Mouse (Mus musculus): ENCODE measurements around the gene Dclk1. TPM values are rescaled to one million over a fixed set of nuclear protein-coding genes. Genes with fewer than 3 reads are reported as not detected.

Gene Dclk1
- polyA plus RNA-seq, 1 experiment from 2014 or later, result 14.2 TPM

GRCm38 (mm10) chr3:55479306-55479705 is 237.1 kb downstream of the Dclk1 start:
- Histone ChIP-seq H3K27me3 (replicated peaks; ENCODE audit: control insufficient read depth, insufficient read depth, low read length) (no peaks in the 10 kb centered on the region), H3K4me1 (replicated peaks; ENCODE audit: control insufficient read depth, insufficient read depth, low read length) (no peaks in the 10 kb centered on the region), H3K9ac (ENCODE audit: low read length) (no peak overlapping the region), H3K4me2 (ENCODE audit: low read length) (no peak overlapping the region), H3K4me3 (ENCODE audit: low read depth, low read length) (no peak overlapping the region), H3K36me3 (ENCODE audit: control insufficient read depth, insufficient read depth, low read length) (no peaks in the 10 kb centered on the region), H3K27ac (ENCODE audit: low read depth) (no peak overlapping the region), H3K9me3 (ENCODE audit: control insufficient read depth, low read length) (no peaks in the 10 kb centered on the region)
- ATAC-seq (replicated peaks; ENCODE audit: low FRiP score, low TSS enrichment, low read depth), result no peak
- DNase-seq (ENCODE audit: low spot score), result no peak
- 56% methylated on average over 4 of the region's 4 CpGs for WGBS

GRCm38 (mm10) chr3:55481140-55481539 is 239.0 kb downstream of the Dclk1 start:
- Histone ChIP-seq H3K27ac (ENCODE audit: low read depth) (no peak overlapping the region), H3K27me3 (replicated peaks; ENCODE audit: control insufficient read depth, insufficient read depth, low read length) (no peaks in the 10 kb centered on the region)
- 65% methylated on average over 1 of the region's 1 CpGs for whole genome bisulfite sequencing

GRCm38 (mm10) chr3:55483328-55483727 is 241.2 kb downstream of the Dclk1 start:
- H3K4me3 ChIP-seq (ENCODE audit: low read depth, low read length), result no peak overlapping the region
- DNase-seq (ENCODE audit: low spot score) (no peak), ATAC-seq (replicated peaks; ENCODE audit: low FRiP score, low TSS enrichment, low read depth) (no peak)
- H3K36me3 ChIP-seq (ENCODE audit: control insufficient read depth, insufficient read depth, low read length), result no peaks in the 10 kb centered on the region
- H3K4me1 ChIP-seq (replicated peaks; ENCODE audit: control insufficient read depth, insufficient read depth, low read length), result no peaks in the 10 kb centered on the region
- 52% methylated on average over 4 of the region's 4 CpGs for WGBS
- H3K9ac ChIP-seq (ENCODE audit: low read length), result no peak overlapping the region
- no peak overlapping the region for H3K27ac ChIP-seq (ENCODE audit: low read depth)
- H3K4me2 ChIP-seq (ENCODE audit: low read length), result no peak overlapping the region
- no peaks in the 10 kb centered on the region for H3K27me3 ChIP-seq (replicated peaks; ENCODE audit: control insufficient read depth, insufficient read depth, low read length)
- no peaks in the 10 kb centered on the region for H3K9me3 ChIP-seq (ENCODE audit: control insufficient read depth, low read length)

More at GRCm38 (mm10) chr3:55481140-55481539, 239.0 kb downstream of the Dclk1 start:
- no peak for DNase-seq (ENCODE audit: low spot score)
- Histone ChIP-seq H3K4me1 (replicated peaks; ENCODE audit: control insufficient read depth, insufficient read depth, low read length) (no peaks in the 10 kb centered on the region), H3K9ac (ENCODE audit: low read length) (no peak overlapping the region), H3K36me3 (ENCODE audit: control insufficient read depth, insufficient read depth, low read length) (no peaks in the 10 kb centered on the region), H3K9me3 (ENCODE audit: control insufficient read depth, low read length) (no peaks in the 10 kb centered on the region), H3K4me2 (ENCODE audit: low read length) (no peak overlapping the region), H3K4me3 (ENCODE audit: low read depth, low read length) (no peak overlapping the region)
- ATAC-seq (replicated peaks; ENCODE audit: low FRiP score, low TSS enrichment, low read depth), result no peak

- Histone ChIP-seq H3K4me2 (ENCODE audit: low read length) (no peak overlapping the region), H3K9ac (ENCODE audit: low read length) (no peak overlapping the region), H3K4me1 (replicated peaks; ENCODE audit: control insufficient read depth, insufficient read depth, low read length) (no peaks in the 10 kb centered on the region), H3K27ac (ENCODE audit: low read depth) (no peak overlapping the region), H3K27me3 (replicated peaks; ENCODE audit: control insufficient read depth, insufficient read depth, low read length) (no peaks in the 10 kb centered on the region), H3K9me3 (ENCODE audit: control insufficient read depth, low read length) (no peaks in the 10 kb centered on the region), H3K36me3 (ENCODE audit: control insufficient read depth, insufficient read depth, low read length) (no peaks in the 10 kb centered on the region), H3K4me3 (ENCODE audit: low read depth, low read length) (no peak overlapping the region)
- WGBS, result 73% methylated on average over 12 of the region's 12 CpGs
- DNase-seq (ENCODE audit: low spot score) (no peak), ATAC-seq (replicated peaks; ENCODE audit: low FRiP score, low TSS enrichment, low read depth) (no peak)
Measured at GRCm38 (mm10) chr3:55489231-55489990, 247.2 kb downstream of the Dclk1 start.

GRCm38 (mm10) chr3:55492021-55492420 is 249.9 kb downstream of the Dclk1 start:
- DNase-seq (ENCODE audit: low spot score) (no peak), ATAC-seq (replicated peaks; ENCODE audit: low FRiP score, low TSS enrichment, low read depth) (no peak)
- no peaks in the 10 kb centered on the region for H3K4me1 ChIP-seq (replicated peaks; ENCODE audit: control insufficient read depth, insufficient read depth, low read length)
- WGBS, result 26% methylated on average over 6 of the region's 6 CpGs
- H3K27me3 ChIP-seq (replicated peaks; ENCODE audit: control insufficient read depth, insufficient read depth, low read length), result no peaks in the 10 kb centered on the region
- no peak overlapping the region for H3K27ac ChIP-seq (ENCODE audit: low read depth)
- H3K9me3 ChIP-seq (ENCODE audit: control insufficient read depth, low read length), result no peaks in the 10 kb centered on the region
- no peak overlapping the region for H3K4me3 ChIP-seq (ENCODE audit: low read depth, low read length)
- H3K36me3 ChIP-seq (ENCODE audit: control insufficient read depth, insufficient read depth, low read length), result no peaks in the 10 kb centered on the region
- no peak overlapping the region for H3K9ac ChIP-seq (ENCODE audit: low read length)
- H3K4me2 ChIP-seq (ENCODE audit: low read length), result no peak overlapping the region

- Histone ChIP-seq H3K4me2 (ENCODE audit: low read length) (no peak overlapping the region), H3K27me3 (replicated peaks; ENCODE audit: control insufficient read depth, insufficient read depth, low read length) (no peaks in the 10 kb centered on the region), H3K27ac (ENCODE audit: low read depth) (no peak overlapping the region), H3K4me3 (ENCODE audit: low read depth, low read length) (no peak overlapping the region), H3K4me1 (replicated peaks; ENCODE audit: control insufficient read depth, insufficient read depth, low read length) (no peaks in the 10 kb centered on the region), H3K9ac (ENCODE audit: low read length) (no peak overlapping the region), H3K9me3 (ENCODE audit: control insufficient read depth, low read length) (no peaks in the 10 kb centered on the region), H3K36me3 (ENCODE audit: control insufficient read depth, insufficient read depth, low read length) (no peaks in the 10 kb centered on the region)
- ATAC-seq (replicated peaks; ENCODE audit: low FRiP score, low TSS enrichment, low read depth) (no peak), DNase-seq (ENCODE audit: low spot score) (no peak)
- 50% methylated on average over 4 of the region's 4 CpGs for WGBS
Measured at GRCm38 (mm10) chr3:55494348-55494747, 252.2 kb downstream of the Dclk1 start.

- 89% methylated on average over 7 of the region's 7 CpGs for WGBS
Measured at GRCm38 (mm10) chr3:55495231-55495630, 253.1 kb downstream of the Dclk1 start.

GRCm38 (mm10) chr3:55495866-55496265 is 253.7 kb downstream of the Dclk1 start:
- H3K27ac ChIP-seq (ENCODE audit: low read depth), result no peak overlapping the region
- no peak overlapping the region for H3K4me3 ChIP-seq (ENCODE audit: low read depth, low read length)
- no peaks in the 10 kb centered on the region for H3K27me3 ChIP-seq (replicated peaks; ENCODE audit: control insufficient read depth, insufficient read depth, low read length)
- no peaks in the 10 kb centered on the region for H3K9me3 ChIP-seq (ENCODE audit: control insufficient read depth, low read length)
- H3K4me1 ChIP-seq (replicated peaks; ENCODE audit: control insufficient read depth, insufficient read depth, low read length), result no peaks in the 10 kb centered on the region
- DNase-seq (ENCODE audit: low spot score) (no peak), ATAC-seq (replicated peaks; ENCODE audit: low FRiP score, low TSS enrichment, low read depth) (no peak)
- WGBS, result 53% methylated on average over 4 of the region's 4 CpGs
- H3K9ac ChIP-seq (ENCODE audit: low read length), result no peak overlapping the region
- no peaks in the 10 kb centered on the region for H3K36me3 ChIP-seq (ENCODE audit: control insufficient read depth, insufficient read depth, low read length)
- no peak overlapping the region for H3K4me2 ChIP-seq (ENCODE audit: low read length)

More at GRCm38 (mm10) chr3:55495231-55495630, 253.1 kb downstream of the Dclk1 start:
- Histone ChIP-seq H3K27me3 (replicated peaks; ENCODE audit: control insufficient read depth, insufficient read depth, low read length) (no peaks in the 10 kb centered on the region), H3K4me2 (ENCODE audit: low read length) (no peak overlapping the region), H3K27ac (ENCODE audit: low read depth) (no peak overlapping the region), H3K4me3 (ENCODE audit: low read depth, low read length) (no peak overlapping the region), H3K9ac (ENCODE audit: low read length) (no peak overlapping the region), H3K4me1 (replicated peaks; ENCODE audit: control insufficient read depth, insufficient read depth, low read length) (no peaks in the 10 kb centered on the region), H3K36me3 (ENCODE audit: control insufficient read depth, insufficient read depth, low read length) (no peaks in the 10 kb centered on the region), H3K9me3 (ENCODE audit: control insufficient read depth, low read length) (no peaks in the 10 kb centered on the region)
- DNase-seq (ENCODE audit: low spot score), result no peak
- ATAC-seq (replicated peaks; ENCODE audit: low FRiP score, low TSS enrichment, low read depth), result no peak

- ATAC-seq (replicated peaks; ENCODE audit: low FRiP score, low TSS enrichment, low read depth), result no peak
- Histone ChIP-seq H3K4me1 (replicated peaks; ENCODE audit: control insufficient read depth, insufficient read depth, low read length) (no peaks in the 10 kb centered on the region), H3K9ac (ENCODE audit: low read length) (no peak overlapping the region), H3K4me3 (ENCODE audit: low read depth, low read length) (no peak overlapping the region), H3K4me2 (ENCODE audit: low read length) (no peak overlapping the region), H3K27me3 (replicated peaks; ENCODE audit: control insufficient read depth, insufficient read depth, low read length) (no peaks in the 10 kb centered on the region), H3K9me3 (ENCODE audit: control insufficient read depth, low read length) (no peaks in the 10 kb centered on the region), H3K27ac (ENCODE audit: low read depth) (no peak overlapping the region), H3K36me3 (ENCODE audit: control insufficient read depth, insufficient read depth, low read length) (no peaks in the 10 kb centered on the region)
- 63% methylated on average over 9 of the region's 9 CpGs for WGBS
- DNase-seq (ENCODE audit: low spot score), result no peak
Measured at GRCm38 (mm10) chr3:55496462-55496941, 254.3 kb downstream of the Dclk1 start.
